Mouse (Mus musculus) heart, embryonic 10.5 days (tissue): ENCODE measurements at regions not wholly inside any gene's neighbourhood (a gene's known extent, or its start where the extent isn't known, plus 50 kb on each side); places are given as distances from the start of the nearest gene placed in this dataset.
"Not testable (repeated sequence)": the region's sequence is repeated elsewhere in the genome, so short reads cannot be mapped to it uniquely, and the experiment has no call there.

ENCODE experiments used
- DNase-seq: peaks from one replicate; pipeline ENCODE4 v3.0.0-alpha.2; 2017; ENCODE audit warnings: low spot score
- H3K27ac ChIP-seq: fragments of 300-500 bp; sonication (generic); 2 replicates; pipeline ENCODE4 v1.5.1; 2016; ENCODE audit warnings: mild to moderate bottlenecking
- H3K27me3 ChIP-seq: fragments of 300-500 bp; sonication (generic); 2 replicates; pipeline ENCODE4 v1.6.1; 2016; ENCODE audit warnings: mild to moderate bottlenecking; ENCODE audit not compliant: poor library complexity, insufficient read depth, severe bottlenecking
- H3K36me3 ChIP-seq: fragments of 300-500 bp; sonication (generic); 2 replicates; pipeline ENCODE4 v1.6.1; 2016; ENCODE audit warnings: mild to moderate bottlenecking, moderate library complexity
- H3K4me1 ChIP-seq: fragments of 300-500 bp; sonication (generic); 2 replicates; pipeline ENCODE4 v1.6.1; 2016; ENCODE audit warnings: mild to moderate bottlenecking
- H3K4me3 ChIP-seq: fragments of 300-500 bp; sonication (generic); 2 replicates; pipeline ENCODE4 v1.5.1; 2016; ENCODE audit warnings: mild to moderate bottlenecking, moderate library complexity
- H3K9me3 ChIP-seq: fragments of 300-500 bp; sonication (generic); 2 replicates; pipeline ENCODE4 v1.6.1; 2016; ENCODE audit warnings: mild to moderate bottlenecking, moderate library complexity
- WGBS: fragments of 180-500 bp; shearing (Covaris S2); methylation state at CpG from one replicate; pipeline ENCODE4 v1.1.7; 2016; 5-methylcytosine and 5-hydroxymethylcytosine counted together

- Histone ChIP-seq H3K9me3 (no peaks in the 10 kb centered on the region), H3K4me3 (no peak overlapping the region), H3K27me3 (no peaks in the 10 kb centered on the region), H3K36me3 (no peaks in the 10 kb centered on the region), H3K4me1 (0 out of 2 replicates have a peak, but pooled peaks cover 7% of the 10 kb centered on the region), H3K27ac (no peak overlapping the region)
- no peak for DNase-seq
- WGBS: 35% methylated on average over 4 of the region's 4 CpGs
Measured at GRCm38 (mm10) chr6:7374629-7375028, 180.1 kb upstream of the Tac1 start.

DNA sequence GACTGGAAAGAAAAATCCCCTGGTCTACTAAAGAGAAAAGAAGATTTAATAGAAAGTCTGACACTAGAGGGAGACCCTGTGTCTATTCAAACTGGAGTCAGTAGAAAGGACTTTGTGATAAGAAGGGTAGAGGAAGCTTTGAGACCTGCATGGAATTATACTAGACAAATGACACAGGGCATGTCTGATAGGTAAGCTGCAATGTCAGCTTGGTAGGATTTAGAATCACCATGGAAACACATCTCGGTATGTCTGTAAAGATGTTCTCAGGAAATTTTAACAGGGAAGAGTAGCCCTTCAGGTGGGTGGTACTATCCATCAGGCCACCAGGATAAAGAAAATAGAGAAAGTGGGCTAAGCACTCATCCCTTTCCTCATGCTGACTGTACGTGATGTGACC lies 178.8 kb upstream of the Tac1 start:
- Histone ChIP-seq H3K36me3 (no peaks in the 10 kb centered on the region), H3K4me1 (0 out of 2 replicates have a peak, but pooled peaks cover 7% of the 10 kb centered on the region), H3K4me3 (no peak overlapping the region), H3K27ac (no peak overlapping the region), H3K27me3 (no peaks in the 10 kb centered on the region), H3K9me3 (no peaks in the 10 kb centered on the region)
- DNase-seq: no peak
- WGBS: 81% methylated on average over 2 of the region's 2 CpGs

DNA sequence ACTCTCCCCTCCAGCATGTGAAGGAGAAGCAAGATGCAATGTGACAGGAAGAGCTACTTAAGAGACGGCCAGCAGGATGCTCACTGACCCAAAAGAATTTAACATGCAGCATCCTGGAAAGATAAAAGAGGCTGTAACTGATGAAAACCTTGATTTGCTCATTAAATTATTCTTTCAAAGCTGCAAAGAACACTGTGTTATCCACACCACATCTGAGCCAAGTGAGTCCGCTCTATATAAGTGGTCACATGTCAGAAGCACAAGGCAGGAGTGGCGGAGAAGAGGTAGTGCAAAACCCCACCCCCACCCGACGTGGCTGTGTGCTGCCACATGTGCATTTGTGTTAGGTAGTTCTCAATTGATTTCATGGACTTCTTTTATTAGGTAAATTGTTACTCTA lies 176.0 kb upstream of the Tac1 start:
- H3K27me3 ChIP-seq: no peaks in the 10 kb centered on the region
- H3K4me3 ChIP-seq: no peak overlapping the region
- H3K4me1 ChIP-seq: 0 out of 2 replicates have a peak, but pooled peaks cover 7% of the 10 kb centered on the region
- H3K27ac ChIP-seq: no peak overlapping the region
- H3K36me3 ChIP-seq: no peaks in the 10 kb centered on the region
- DNase-seq: no peak
- H3K9me3 ChIP-seq: no peaks in the 10 kb centered on the region
- 45% methylated on average over 5 of the region's 5 CpGs for WGBS

DNA sequence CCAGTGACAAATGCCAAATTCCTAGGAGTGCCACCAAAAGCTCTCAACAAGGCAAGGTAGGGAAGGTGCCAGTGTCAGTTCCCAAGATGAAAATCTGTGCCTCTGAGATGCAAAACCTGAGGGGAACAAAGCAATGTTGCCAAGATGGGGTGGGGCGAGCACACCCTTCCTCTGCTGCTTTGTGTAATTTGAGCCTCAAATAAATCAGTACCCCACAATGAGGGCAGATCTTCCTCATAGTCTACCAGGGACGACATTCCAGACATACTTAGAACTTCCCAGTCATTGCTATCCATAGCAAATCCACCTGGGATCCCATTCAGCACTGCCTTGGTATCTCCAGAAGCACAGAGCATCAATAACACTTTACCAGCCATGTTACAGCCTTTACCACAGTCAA lies 129.9 kb upstream of the Tac1 start:
- Histone ChIP-seq H3K27ac (no peak overlapping the region), H3K4me1 (no peaks in the 10 kb centered on the region), H3K27me3 (no peaks in the 10 kb centered on the region), H3K4me3 (no peak overlapping the region), H3K9me3 (no peaks in the 10 kb centered on the region), H3K36me3 (no peaks in the 10 kb centered on the region)
- no peak for DNase-seq
- 37% methylated on average over 2 of the region's 2 CpGs for WGBS

DNA sequence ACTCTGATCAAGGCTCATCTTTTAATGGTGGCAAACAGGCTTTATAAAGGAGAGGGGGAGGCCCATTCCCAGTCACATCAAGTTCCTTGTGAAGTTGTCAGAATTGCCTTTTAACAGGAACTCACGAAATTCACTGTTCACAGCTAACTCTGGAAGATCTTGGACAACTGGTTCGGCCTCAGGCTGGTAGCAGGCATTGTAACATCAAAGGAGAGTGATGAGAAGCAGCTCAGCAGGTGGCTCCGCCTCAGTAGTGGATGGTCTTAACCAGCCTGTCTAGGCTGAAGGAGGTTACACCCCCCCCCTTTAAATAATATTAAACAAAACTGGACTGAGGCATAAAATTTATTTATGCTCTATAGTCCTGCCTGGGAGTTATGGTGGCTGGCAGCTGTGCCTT lies 113.0 kb upstream of the Tac1 start:
- Histone ChIP-seq H3K36me3 (no peaks in the 10 kb centered on the region), H3K27ac (no peak overlapping the region), H3K4me1 (no peaks in the 10 kb centered on the region), H3K4me3 (no peak overlapping the region), H3K27me3 (no peaks in the 10 kb centered on the region), H3K9me3 (no peaks in the 10 kb centered on the region)
- WGBS: 40% methylated on average over 3 of the region's 3 CpGs
- no peak for DNase-seq

- not testable (repeated sequence) for H3K4me1 ChIP-seq, H3K27me3 ChIP-seq, H3K9me3 ChIP-seq, H3K4me3 ChIP-seq, H3K36me3 ChIP-seq, DNase-seq, H3K27ac ChIP-seq
- WGBS: 74% methylated on average over 3 of the region's 3 CpGs
Measured at GRCm38 (mm10) chr6:7442286-7442685, 112.4 kb upstream of the Tac1 start.

- Histone ChIP-seq H3K27ac (no peak overlapping the region), H3K9me3 (no peaks in the 10 kb centered on the region), H3K4me3 (no peak overlapping the region), H3K4me1 (no peaks in the 10 kb centered on the region), H3K27me3 (no peaks in the 10 kb centered on the region), H3K36me3 (no peaks in the 10 kb centered on the region)
- 78% methylated on average over 3 of the region's 3 CpGs for WGBS
- no peak for DNase-seq
Measured at GRCm38 (mm10) chr6:7455881-7456280, 98.8 kb upstream of the Tac1 start.

GRCm38 (mm10) chr6:7463896-7464295 lies 90.8 kb upstream of the Tac1 start:
- H3K27ac ChIP-seq: no peak overlapping the region
- 89% methylated on average over 2 of the region's 2 CpGs for WGBS
- DNase-seq: no peak
- no peaks in the 10 kb centered on the region for H3K4me1 ChIP-seq
- H3K4me3 ChIP-seq: no peak overlapping the region
- H3K9me3 ChIP-seq: no peaks in the 10 kb centered on the region
- no peaks in the 10 kb centered on the region for H3K36me3 ChIP-seq
- H3K27me3 ChIP-seq: no peaks in the 10 kb centered on the region

DNA sequence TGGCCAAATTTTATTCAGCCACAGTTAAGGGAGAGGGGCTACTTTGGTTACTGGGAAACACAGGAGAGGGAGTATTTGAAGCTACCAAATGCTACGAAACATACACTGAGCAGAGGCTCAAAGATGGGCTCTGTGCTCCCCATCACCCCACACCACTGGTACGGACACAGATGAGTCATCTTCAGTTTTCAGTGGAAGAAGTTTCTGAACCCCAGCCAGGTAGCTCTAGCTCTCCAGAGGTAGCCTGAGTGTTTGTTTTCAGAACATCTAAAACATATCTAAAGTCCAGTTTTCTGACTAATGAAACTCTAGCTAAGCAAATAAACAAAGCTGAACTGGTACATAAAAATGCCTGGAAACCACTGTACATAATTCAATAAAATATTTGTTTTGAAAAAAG lies 90.3 kb upstream of the Tac1 start:
- Histone ChIP-seq H3K36me3 (no peaks in the 10 kb centered on the region), H3K27ac (no peak overlapping the region), H3K27me3 (no peaks in the 10 kb centered on the region), H3K9me3 (no peaks in the 10 kb centered on the region), H3K4me1 (no peaks in the 10 kb centered on the region), H3K4me3 (no peak overlapping the region)
- no peak for DNase-seq
- WGBS: 82% methylated on average over 2 of the region's 2 CpGs

DNA sequence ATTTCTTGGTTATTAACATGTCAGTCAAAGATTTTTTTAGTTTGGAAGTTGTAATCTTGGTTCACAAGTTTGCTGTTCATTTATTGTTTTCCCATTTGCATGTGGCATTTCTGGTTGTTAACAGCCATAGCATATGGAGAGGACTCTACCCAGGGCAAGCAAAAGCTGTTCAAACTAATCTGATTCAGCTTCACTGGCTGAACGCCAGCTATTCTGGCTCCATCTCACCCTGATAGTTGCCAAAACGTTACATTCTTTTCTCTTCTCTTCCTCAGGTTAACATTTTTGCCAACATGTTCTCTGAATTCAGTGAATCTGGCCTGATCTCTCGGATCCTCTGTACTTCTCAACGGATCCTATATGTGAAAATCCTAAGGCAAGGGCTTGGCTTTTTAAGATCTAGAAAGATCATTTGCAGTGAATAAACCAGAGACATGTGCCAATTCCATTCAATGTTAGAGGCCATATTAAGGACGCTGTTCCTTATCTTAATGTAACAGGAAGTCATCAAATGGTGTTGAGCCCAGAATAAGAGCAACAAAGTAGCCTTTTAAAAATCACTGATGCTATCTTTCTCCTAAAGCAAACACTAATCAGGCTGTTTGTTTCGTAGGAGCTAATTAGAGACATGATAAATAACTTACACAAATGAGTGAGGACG lies 82.2 kb upstream of the Tac1 start:
- no peaks in the 10 kb centered on the region for H3K4me1 ChIP-seq
- no peak for DNase-seq
- WGBS: 40% methylated on average over 7 of the region's 7 CpGs

GRCm38 (mm10) chr6:7473730-7474129 lies 80.9 kb upstream of the Tac1 start:
- no peak for DNase-seq
- 70% methylated on average over 3 of the region's 3 CpGs for WGBS

More for the DNA sequence above, 82.2 kb upstream of the Tac1 start:
- Histone ChIP-seq H3K27ac (no peak overlapping the region), H3K36me3 (no peaks in the 10 kb centered on the region), H3K4me3 (no peak overlapping the region), H3K9me3 (no peaks in the 10 kb centered on the region), H3K27me3 (no peaks in the 10 kb centered on the region)

DNA sequence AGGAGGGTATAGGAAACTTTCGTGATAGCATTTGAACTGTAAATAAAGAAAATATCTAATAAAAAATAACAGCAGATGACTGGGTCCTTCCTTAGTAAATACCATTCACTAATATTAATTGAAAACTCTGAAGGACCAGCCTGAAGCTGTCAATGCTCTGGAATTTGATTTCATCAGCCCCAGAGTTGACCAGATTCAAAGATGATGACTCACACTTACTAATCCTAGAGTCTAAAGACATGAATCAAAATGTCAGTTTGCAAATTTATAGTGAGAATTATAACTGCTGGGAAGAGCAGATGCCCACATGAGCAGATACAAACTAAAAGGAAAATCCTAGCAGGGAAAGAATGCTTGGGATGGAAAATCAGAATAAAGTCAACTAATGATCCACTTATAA lies 77.8 kb upstream of the Tac1 start:
- no peak for DNase-seq
- Histone ChIP-seq H3K4me1 (no peaks in the 10 kb centered on the region), H3K4me3 (no peak overlapping the region), H3K27ac (no peak overlapping the region), H3K27me3 (no peaks in the 10 kb centered on the region), H3K9me3 (no peaks in the 10 kb centered on the region), H3K36me3 (no peaks in the 10 kb centered on the region)
- 86% methylated on average over 1 of the region's 1 CpGs for WGBS

More at GRCm38 (mm10) chr6:7473730-7474129, 80.9 kb upstream of the Tac1 start:
- Histone ChIP-seq H3K36me3 (no peaks in the 10 kb centered on the region), H3K27ac (no peak overlapping the region), H3K4me3 (no peak overlapping the region), H3K4me1 (no peaks in the 10 kb centered on the region), H3K9me3 (no peaks in the 10 kb centered on the region), H3K27me3 (no peaks in the 10 kb centered on the region)

GRCm38 (mm10) chr6:7494299-7494698 lies 60.4 kb upstream of the Tac1 start:
- no peak overlapping the region for H3K27ac ChIP-seq
- no peaks in the 10 kb centered on the region for H3K9me3 ChIP-seq
- WGBS: 57% methylated on average over 2 of the region's 2 CpGs
- no peak overlapping the region for H3K4me3 ChIP-seq
- H3K36me3 ChIP-seq: no peaks in the 10 kb centered on the region
- no peaks in the 10 kb centered on the region for H3K4me1 ChIP-seq
- DNase-seq: no peak
- H3K27me3 ChIP-seq: no peaks in the 10 kb centered on the region

- Histone ChIP-seq H3K4me1 (no peaks in the 10 kb centered on the region), H3K4me3 (no peak overlapping the region), H3K27me3 (no peaks in the 10 kb centered on the region), H3K36me3 (no peaks in the 10 kb centered on the region), H3K9me3 (no peaks in the 10 kb centered on the region), H3K27ac (no peak overlapping the region)
- no peak for DNase-seq
- WGBS: 60% methylated on average over 3 of the region's 3 CpGs
Measured at GRCm38 (mm10) chr6:7496766-7497165, 57.9 kb upstream of the Tac1 start.
